Mouse (Mus musculus) embryonic facial prominence, embryonic 13.5 days (tissue): ENCODE measurements around the gene Eif4g1. TPM values are rescaled to one million over a fixed set of nuclear protein-coding genes. Genes with fewer than 3 reads are reported as not detected.

Source experiments
- ATAC-seq: fragments of 200-750 bp; cut with Nextera tagmentation; 2 replicates; pipeline ENCODE4 v1.8.0; 2017; ENCODE audit warnings: low read depth; ENCODE audit not compliant: insufficient number of reproducible peaks, insufficient read depth, low FRiP score, low TSS enrichment
- H3K27ac ChIP-seq: fragments of 300-500 bp; sonication (generic); 2 replicates; pipeline ENCODE4 v1.5.1; 2015; ENCODE audit warnings: moderate library complexity, mild to moderate bottlenecking, inconsistent platforms
- H3K27me3 ChIP-seq: fragments of 300-500 bp; sonication (generic); 2 replicates; pipeline ENCODE4 v1.6.1; 2015; ENCODE audit warnings: mild to moderate bottlenecking, inconsistent platforms
- H3K36me3 ChIP-seq: fragments of 300-500 bp; sonication (generic); 2 replicates; pipeline ENCODE4 v1.6.1; 2015; ENCODE audit warnings: mild to moderate bottlenecking, inconsistent platforms
- H3K4me1 ChIP-seq: fragments of 300-500 bp; sonication (generic); 2 replicates; pipeline ENCODE4 v1.6.1; 2015; ENCODE audit warnings: inconsistent platforms
- H3K4me2 ChIP-seq: fragments of 300-500 bp; sonication (generic); 2 replicates; pipeline ENCODE4 v1.6.1; 2015; ENCODE audit warnings: moderate library complexity, mild to moderate bottlenecking, inconsistent platforms
- H3K4me3 ChIP-seq: fragments of 300-500 bp; sonication (generic); 2 replicates; pipeline ENCODE4 v1.5.1; 2015; ENCODE audit warnings: mild to moderate bottlenecking, inconsistent platforms
- H3K9ac ChIP-seq: fragments of 300-500 bp; sonication (generic); 2 replicates; pipeline ENCODE4 v1.6.1; 2015; ENCODE audit warnings: mild to moderate bottlenecking, inconsistent platforms
- H3K9me3 ChIP-seq: fragments of 300-500 bp; sonication (generic); 2 replicates; pipeline ENCODE4 v1.6.1; 2016; ENCODE audit warnings: inconsistent platforms
- WGBS: fragments of 180-500 bp; shearing (Covaris S2); methylation state at CpG from one replicate; pipeline ENCODE4 v1.1.7; 2015; ENCODE audit warnings: mixed read lengths; 5-methylcytosine and 5-hydroxymethylcytosine counted together
- polyA plus RNA-seq: library from polyadenylated mRNA; unstranded; fragments of >200 nt; fragmentation: Nextera tagmentation; extraction: Ambion mirVana; gene quantifications from 2 replicates; pipeline ENCODE4 v1.2.1, GENCODE M21; 2015

The Eif4g1 gene
- polyA plus RNA-seq, 1 experiment from 2014 or later: 199 TPM

GRCm38 (mm10) chr16:20699266-20699665, 31.2 kb downstream of the Eif4g1 start:
- Histone ChIP-seq H3K4me1 (peaks cover 31% of the 10 kb centered on the region), H3K4me2 (no peak overlapping the region), H3K36me3 (peaks cover 24% of the 10 kb centered on the region), H3K9me3 (no peaks in the 10 kb centered on the region), H3K27ac (no peak overlapping the region), H3K4me3 (no peak overlapping the region), H3K9ac (no peak overlapping the region), H3K27me3 (peaks cover 6% of the 10 kb centered on the region; the same call in 1 of the 2 replicates)
- 77% methylated on average over 5 of the region's 5 CpGs for WGBS
- no peak for ATAC-seq

- Histone ChIP-seq H3K9me3 (no peaks in the 10 kb centered on the region), H3K36me3 (peaks cover 26% of the 10 kb centered on the region), H3K4me2 (no peak overlapping the region), H3K27me3 (peaks cover 6% of the 10 kb centered on the region; the same call in 1 of the 2 replicates), H3K4me3 (no peak overlapping the region), H3K4me1 (peaks cover 27% of the 10 kb centered on the region), H3K9ac (0 out of 2 replicates have a peak overlapping the region, but pooled peaks have one; percentile 17), H3K27ac (no peak overlapping the region)
- 37% methylated on average over 5 of the region's 5 CpGs for WGBS
- ATAC-seq: no peak
These were observed 31.9 kb downstream of the Eif4g1 start for GRCm38 (mm10) chr16:20700036-20700435.

GRCm38 (mm10) chr16:20701316-20701715, 33.2 kb downstream of the Eif4g1 start:
- H3K4me1 ChIP-seq: peaks cover 19% of the 10 kb centered on the region
- H3K36me3 ChIP-seq: peaks cover 38% of the 10 kb centered on the region
- H3K27ac ChIP-seq: peak overlapping the region; percentile 81
- no peak overlapping the region for H3K4me3 ChIP-seq
- H3K9me3 ChIP-seq: no peaks in the 10 kb centered on the region
- WGBS: 55% methylated on average over 7 of the region's 7 CpGs
- peak; percentile 28; the same call in 1 of the 2 replicates for ATAC-seq
- H3K9ac ChIP-seq: peak overlapping the region; percentile 52
- peaks cover under 1% of the 10 kb centered on the region; the same call in 1 of the 2 replicates for H3K27me3 ChIP-seq
- H3K4me2 ChIP-seq: 0 out of 2 replicates have a peak overlapping the region, but pooled peaks have one; percentile 36

- Histone ChIP-seq H3K27me3 (no peaks in the 10 kb centered on the region), H3K27ac (peak overlapping the region; percentile 81), H3K4me3 (no peak overlapping the region), H3K4me2 (peak overlapping the region; percentile 36), H3K9me3 (no peaks in the 10 kb centered on the region), H3K4me1 (peaks cover 17% of the 10 kb centered on the region), H3K9ac (peak overlapping the region; percentile 52), H3K36me3 (peaks cover 44% of the 10 kb centered on the region)
- ATAC-seq: peak; percentile 62; the same call in 1 of the 2 replicates
- WGBS: 9% methylated on average over 12 of the region's 12 CpGs
These were observed 33.8 kb downstream of the Eif4g1 start for GRCm38 (mm10) chr16:20701729-20702521.

GRCm38 (mm10) chr16:20702522-20702893, 34.4 kb downstream of the Eif4g1 start:
- Histone ChIP-seq H3K9me3 (no peaks in the 10 kb centered on the region), H3K27ac (peak overlapping the region; percentile 81), H3K4me1 (peaks cover 17% of the 10 kb centered on the region), H3K9ac (peak overlapping the region; percentile 52), H3K4me3 (no peak overlapping the region), H3K4me2 (peak overlapping the region; percentile 36; the same call in 1 of the 2 replicates), H3K27me3 (no peaks in the 10 kb centered on the region), H3K36me3 (peaks cover 50% of the 10 kb centered on the region)
- 7% methylated on average over 8 of the region's 8 CpGs for WGBS
- 0 out of 2 replicates have a peak, but pooled peaks have one; percentile 2 for ATAC-seq

- Histone ChIP-seq H3K9me3 (no peaks in the 10 kb centered on the region), H3K9ac (no peak overlapping the region), H3K4me3 (no peak overlapping the region), H3K4me1 (peaks cover 17% of the 10 kb centered on the region), H3K36me3 (peaks cover 56% of the 10 kb centered on the region), H3K27ac (peak overlapping the region; percentile 81; the same call in 1 of the 2 replicates), H3K27me3 (no peaks in the 10 kb centered on the region), H3K4me2 (no peak overlapping the region)
- 90% methylated on average over 10 of the region's 10 CpGs for WGBS
- no peak for ATAC-seq
These were observed 35.0 kb downstream of the Eif4g1 start for GRCm38 (mm10) chr16:20703071-20703470.

- Histone ChIP-seq H3K9me3 (no peaks in the 10 kb centered on the region), H3K27ac (no peak overlapping the region), H3K4me3 (no peak overlapping the region), H3K27me3 (no peaks in the 10 kb centered on the region), H3K4me2 (no peak overlapping the region), H3K4me1 (peaks cover 17% of the 10 kb centered on the region), H3K9ac (no peak overlapping the region), H3K36me3 (peaks cover 64% of the 10 kb centered on the region)
- ATAC-seq: no peak
- 86% methylated on average over 6 of the region's 6 CpGs for WGBS
These were observed 35.7 kb downstream of the Eif4g1 start for GRCm38 (mm10) chr16:20703699-20704400.

GRCm38 (mm10) chr16:20705786-20706185, 37.7 kb downstream of the Eif4g1 start:
- no peaks in the 10 kb centered on the region for H3K27me3 ChIP-seq
- no peak for ATAC-seq
- 81% methylated on average over 3 of the region's 3 CpGs for WGBS
- no peak overlapping the region for H3K9ac ChIP-seq
- H3K4me3 ChIP-seq: no peak overlapping the region
- H3K9me3 ChIP-seq: no peaks in the 10 kb centered on the region
- H3K4me1 ChIP-seq: peaks cover 17% of the 10 kb centered on the region
- H3K27ac ChIP-seq: no peak overlapping the region
- no peak overlapping the region for H3K4me2 ChIP-seq
- peaks cover 64% of the 10 kb centered on the region for H3K36me3 ChIP-seq

GRCm38 (mm10) chr16:20706407-20707055, 38.4 kb downstream of the Eif4g1 start:
- Histone ChIP-seq H3K9me3 (no peaks in the 10 kb centered on the region), H3K36me3 (peaks cover 72% of the 10 kb centered on the region), H3K27me3 (no peaks in the 10 kb centered on the region), H3K4me3 (no peak overlapping the region), H3K4me1 (peaks cover 13% of the 10 kb centered on the region), H3K9ac (no peak overlapping the region), H3K4me2 (no peak overlapping the region), H3K27ac (no peak overlapping the region)
- ATAC-seq: no peak
- 93% methylated on average over 2 of the region's 2 CpGs for WGBS

- Histone ChIP-seq H3K27me3 (no peaks in the 10 kb centered on the region), H3K4me2 (no peak overlapping the region), H3K36me3 (peaks cover 86% of the 10 kb centered on the region), H3K9me3 (no peaks in the 10 kb centered on the region), H3K4me3 (no peak overlapping the region), H3K27ac (no peak overlapping the region), H3K4me1 (peaks cover under 1% of the 10 kb centered on the region; the same call in 1 of the 2 replicates), H3K9ac (no peak overlapping the region)
- 92% methylated on average over 21 of the region's 21 CpGs for WGBS
- no peak for ATAC-seq
These were observed 40.3 kb downstream of the Eif4g1 start for GRCm38 (mm10) chr16:20708220-20708938.
